Mouse (Mus musculus): ENCODE data around the gene Tmem56. TPM values are rescaled to one million over a fixed set of nuclear protein-coding genes. Genes with fewer than 3 reads are reported as not detected.

The Tmem56 gene
- total RNA-seq, 2 experiments from 2014 or later, result 22.7 to 37.6 TPM

DNA sequence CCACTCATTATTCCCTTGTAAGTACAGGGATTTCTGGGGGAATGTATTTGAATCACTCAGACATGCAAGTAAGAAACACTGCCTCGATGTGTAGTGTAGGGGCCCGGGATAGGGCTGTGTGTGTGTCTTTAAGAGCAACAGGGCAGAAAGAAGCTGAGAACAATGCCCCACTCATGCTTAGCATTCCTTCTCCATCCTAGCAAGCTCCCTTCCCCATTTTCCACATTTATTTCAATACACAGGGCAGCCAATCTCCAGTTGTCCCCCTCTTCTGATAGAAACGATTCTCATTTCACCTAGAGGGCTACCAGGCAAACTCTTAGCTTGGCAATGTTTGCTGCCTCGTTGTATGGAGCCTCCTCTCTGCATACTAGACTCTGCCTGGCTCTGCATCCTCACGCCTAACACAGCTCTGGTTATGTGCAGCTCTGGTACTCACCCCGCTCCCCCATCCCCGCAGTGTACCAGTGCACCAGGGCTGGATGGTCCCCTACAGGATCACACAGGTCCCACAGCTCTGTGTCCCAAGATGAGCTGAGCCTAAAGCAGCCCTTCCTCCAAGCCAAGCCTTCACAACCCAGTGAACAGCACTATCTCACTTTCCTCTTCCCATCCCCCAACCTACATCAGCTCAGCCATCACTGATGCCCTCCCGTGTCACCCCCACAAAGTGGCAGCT, 42.4 kb downstream of the Tmem56 start:
- no peak for DNase-seq

DNA sequence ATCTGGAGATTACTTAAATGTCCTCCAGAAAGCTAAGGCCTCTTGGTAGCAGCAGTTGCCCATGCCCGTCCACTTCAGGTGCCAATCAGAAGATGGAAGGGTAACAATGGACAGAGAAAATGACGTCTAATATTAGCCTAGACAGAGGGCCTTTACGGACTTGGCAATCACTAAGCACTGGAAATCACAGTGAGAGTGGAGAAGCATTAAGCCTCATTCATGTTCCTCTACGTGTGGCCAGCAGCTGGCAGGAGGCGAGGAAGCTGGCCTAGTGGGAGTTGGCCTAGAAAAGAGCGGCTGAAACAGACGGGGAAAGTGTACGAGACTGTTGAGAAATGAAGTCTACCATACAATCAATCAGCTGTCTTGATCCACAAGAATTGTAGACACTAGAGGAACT, 43.8 kb downstream of the Tmem56 start:
- DNase-seq, result peak; percentile 42

DNA sequence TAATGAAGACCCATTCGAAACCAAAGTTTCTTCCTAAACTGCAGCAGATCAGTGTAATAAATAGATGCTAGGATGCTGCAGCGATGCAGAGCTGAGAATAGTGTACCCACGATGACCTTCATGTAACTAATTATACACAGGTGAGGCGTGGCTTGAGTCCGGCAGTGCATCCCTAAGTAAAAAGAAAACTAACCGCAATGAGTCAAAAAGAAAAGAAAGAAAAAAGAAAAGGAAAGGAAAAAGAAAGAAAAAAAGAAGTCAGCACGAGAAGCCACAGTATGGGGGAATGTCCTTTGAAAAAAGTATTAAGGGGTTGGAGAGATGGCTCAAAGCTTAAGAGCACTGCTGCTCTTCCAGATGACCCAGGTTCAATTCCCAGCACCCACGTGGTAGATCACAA, 58.1 kb downstream of the Tmem56 start:
- no peak for DNase-seq

DNA sequence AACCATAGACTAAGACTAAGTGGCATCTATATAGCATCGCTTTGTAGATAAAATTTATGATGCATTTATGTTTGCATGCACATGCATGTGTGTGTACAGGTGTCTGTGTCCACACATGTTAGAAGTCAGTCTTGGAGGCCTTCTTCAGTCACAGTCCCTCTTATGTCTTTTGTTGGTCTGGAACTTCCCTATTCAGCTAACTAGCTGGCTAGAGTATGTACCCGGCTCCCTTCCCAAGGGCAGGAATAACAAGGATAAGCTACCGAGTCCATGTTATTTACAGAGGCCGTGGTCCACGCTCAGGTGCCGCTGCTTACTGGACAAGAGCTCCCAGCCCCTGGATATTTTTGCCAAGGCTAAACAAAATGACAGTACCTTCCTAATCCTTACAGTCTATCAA, 58.7 kb downstream of the Tmem56 start:
- no peak for DNase-seq

DNA sequence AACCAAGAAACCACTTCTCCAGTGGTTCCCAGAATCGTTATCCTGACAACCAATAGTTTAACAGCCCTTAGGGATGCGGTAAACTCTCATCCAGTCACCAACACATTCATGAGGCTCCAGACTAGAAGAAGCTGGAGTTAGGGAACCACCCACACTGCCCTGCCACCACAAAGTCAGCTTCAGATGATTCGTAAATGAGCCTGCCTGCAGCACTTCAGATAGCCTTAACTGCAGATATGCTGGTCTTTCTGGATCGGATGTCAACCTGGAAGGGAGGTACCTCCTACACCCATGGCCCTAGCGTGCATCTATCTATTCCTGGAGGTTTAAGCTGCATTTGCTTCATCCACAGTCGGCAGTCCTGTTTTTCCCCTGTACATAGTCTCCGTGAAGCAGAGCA, 60.9 kb downstream of the Tmem56 start:
- no peak for DNase-seq

DNA sequence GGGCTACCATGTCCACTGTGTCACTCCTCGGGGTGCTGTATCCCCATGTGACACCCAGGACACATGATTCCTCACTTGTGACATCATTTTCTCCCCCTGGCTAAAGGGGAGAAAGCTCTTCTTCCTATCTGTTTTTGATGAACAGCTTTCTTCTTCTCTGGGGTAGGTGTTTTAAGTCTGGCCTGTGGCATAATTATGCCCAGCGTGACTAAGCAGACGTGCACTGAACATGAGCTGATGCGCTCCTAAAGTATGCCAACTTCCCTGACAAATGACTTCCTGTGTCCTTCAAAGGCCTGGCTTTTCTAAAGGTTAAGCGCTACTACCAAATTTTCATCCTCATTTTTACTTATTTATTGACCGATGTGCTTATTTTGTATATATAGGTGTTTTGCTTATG, 65.9 kb downstream of the Tmem56 start:
- DNase-seq, result peak; percentile 39

DNA sequence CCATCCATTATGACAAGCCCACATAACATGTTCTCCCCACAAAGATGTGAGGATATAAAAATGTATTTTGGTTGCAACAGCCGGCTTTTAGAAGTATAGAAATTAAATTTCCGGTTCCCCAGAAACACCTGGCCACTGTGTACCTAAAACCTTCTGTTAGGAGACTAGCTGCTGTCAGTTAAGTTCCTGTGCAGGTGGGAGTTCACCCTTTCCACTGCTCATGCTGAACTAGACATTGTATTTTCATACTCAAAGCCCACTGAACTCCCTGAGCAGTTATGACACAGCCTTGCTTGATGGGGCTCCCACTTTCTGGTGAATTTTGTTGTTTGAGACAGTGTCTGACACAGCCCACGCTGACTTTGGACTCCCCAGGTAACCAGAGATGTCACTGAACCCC, 69.4 kb downstream of the Tmem56 start:
- no peak for DNase-seq

DNA sequence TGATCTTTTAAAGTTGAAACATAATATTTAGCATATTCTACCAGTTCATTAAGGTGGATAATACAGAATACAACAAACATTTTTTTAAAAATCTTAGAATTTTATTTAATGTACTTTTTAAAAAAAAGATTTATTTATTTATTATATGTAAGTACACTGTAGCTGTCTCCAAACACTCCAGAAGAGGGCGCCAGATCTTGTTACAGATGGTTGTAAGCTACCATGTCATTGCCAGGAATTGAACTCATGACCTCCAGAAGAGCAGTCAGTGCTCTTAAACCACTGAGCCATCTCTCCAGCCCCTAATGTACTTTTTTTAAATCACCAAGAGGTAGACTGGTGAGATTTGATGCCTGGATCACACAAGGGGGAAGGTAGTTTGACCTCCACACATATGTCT, 70.7 kb downstream of the Tmem56 start:
- DNase-seq, result no peak

DNA sequence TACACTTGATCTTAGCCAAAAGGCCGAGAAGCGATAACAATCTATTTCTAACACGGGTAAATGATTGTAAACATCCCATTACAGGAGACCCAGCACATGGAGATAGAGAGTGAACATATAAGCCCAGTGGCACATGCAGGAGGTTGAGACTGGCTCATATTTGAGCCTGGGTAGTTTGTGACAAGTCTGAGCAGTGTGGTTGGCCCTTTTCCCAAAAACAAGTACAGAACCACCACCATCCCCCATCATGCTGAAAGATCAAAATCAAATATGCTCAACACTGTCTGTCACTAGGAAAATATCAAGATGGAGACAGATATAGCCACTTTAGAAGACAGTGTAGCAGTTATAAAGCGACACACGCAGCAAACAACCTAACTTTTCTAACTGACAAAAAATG, 73.9 kb downstream of the Tmem56 start:
- DNase-seq, result no peak

DNA sequence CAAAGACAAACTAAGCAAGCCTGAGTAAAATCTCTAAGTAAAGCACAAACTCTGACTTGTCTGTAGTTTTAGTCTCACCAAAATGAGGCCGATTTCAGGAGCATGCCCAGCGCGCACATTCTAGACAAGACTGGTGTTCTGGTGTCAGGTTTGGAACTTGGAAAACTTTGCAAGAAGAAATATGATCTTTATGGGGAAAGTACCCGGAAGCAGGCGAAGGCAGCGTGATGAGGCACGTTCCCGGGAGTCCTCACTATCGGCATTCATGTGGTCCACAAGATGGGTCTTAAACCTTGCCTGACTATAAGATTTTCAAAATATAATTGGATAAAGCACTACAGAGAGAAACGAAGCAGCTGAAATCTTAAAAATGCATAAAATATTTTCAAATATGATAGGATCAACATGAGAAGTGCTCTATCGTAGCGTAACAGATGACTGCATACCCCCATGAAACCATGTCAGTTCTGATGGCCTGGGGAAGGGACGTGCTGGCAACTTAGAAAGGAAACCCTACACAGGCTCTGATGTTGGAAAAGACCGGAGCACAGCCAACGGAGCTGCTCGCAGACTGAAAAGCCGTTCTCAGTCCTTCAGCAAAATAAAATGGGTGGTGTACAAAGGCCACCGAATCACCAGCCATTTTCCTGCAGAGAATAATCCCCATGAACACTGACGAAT, 76.6 kb downstream of the Tmem56 start:
- no peak for DNase-seq

DNA sequence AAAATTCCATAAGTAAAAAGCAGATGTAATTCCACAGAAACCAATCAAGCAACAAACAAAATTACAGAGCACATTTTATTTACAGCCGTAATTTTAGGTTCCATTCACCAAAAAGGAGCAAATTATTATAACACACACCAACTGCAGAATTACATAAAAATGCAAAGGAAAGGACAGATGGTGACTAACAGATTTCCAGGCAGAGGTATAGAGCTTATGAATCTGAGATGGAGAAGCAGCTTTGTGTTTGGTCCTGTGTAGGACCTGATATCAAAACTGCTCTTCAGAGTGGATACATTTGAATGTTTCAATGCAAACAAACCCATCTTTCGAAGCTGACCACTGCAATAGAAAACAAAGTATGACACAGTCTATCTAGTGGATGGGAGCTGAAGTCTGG, 80.3 kb downstream of the Tmem56 start:
- DNase-seq, result no peak

DNA sequence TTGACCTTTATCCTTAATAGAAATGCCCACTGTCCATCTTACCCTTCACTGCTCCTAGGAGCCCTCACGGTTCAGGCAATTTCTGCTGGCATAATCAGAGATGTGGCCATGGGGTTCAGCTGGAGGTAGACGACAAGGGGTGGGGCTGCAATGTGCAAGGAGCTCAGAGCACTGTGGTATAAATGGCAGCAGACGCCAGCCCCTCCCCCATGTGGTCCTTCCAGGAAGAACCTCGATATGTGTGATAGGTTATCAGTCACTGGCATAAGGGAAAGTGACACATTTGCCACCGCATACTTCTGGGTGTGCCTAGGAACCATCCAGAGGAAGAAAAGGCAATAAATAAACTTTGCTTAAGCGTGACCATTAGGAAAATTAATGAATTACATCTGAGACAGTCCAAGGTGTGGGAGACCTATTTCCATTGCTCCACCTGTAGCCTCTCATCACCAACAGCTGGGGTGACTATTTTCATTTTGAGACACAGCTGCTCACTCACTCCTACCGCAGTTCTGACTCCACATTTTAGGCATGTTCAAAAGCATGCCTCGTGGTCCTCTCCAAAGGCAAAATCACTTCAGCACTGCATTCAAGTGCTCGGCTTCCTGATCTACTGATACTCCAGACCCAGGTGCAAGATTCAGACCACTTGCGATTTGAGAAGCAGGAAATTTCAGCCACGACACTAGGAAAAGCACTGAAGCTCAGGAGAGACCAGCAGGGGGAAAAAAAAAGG, 81.7 kb downstream of the Tmem56 start:
- DNase-seq, result no peak

DNA sequence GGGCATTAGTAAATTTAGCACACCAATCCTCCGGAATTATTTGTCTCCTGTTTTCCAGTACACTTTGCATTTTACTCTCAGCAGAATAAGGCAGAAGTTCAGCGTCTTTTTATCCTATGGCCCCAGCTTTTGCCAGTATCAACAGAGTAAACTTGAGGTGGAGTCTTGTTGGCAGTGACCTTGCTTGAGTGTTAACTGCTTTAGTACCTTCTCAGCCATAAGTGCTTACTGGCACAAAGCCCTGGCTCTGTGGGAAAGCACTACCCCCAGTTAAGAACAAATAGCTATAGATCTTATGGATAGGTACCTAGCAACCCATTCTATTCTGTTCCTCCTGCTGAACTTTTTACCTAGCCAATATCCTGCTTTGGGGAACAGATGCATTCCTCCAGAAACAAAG, 93.7 kb downstream of the Tmem56 start:
- DNase-seq, result no peak

DNA sequence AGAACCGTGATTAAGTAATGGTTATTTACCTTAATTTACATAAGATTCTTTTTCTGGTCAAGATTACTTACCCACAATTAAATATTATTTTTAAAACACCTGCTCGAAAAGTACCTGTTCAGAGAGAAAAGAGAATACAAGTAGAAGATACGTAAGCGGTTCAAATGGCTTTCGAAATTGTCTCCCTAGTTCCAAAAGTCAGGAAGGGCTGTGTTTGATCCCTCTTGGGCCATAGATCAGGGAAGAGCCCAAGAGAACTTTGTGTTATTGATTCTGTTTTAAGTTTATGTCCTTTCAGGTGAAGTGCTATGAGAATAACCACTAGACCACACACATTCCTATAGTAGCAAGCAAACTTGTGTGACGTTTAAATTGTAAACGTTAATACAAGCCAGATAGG, 95.4 kb downstream of the Tmem56 start:
- DNase-seq, result no peak

DNA sequence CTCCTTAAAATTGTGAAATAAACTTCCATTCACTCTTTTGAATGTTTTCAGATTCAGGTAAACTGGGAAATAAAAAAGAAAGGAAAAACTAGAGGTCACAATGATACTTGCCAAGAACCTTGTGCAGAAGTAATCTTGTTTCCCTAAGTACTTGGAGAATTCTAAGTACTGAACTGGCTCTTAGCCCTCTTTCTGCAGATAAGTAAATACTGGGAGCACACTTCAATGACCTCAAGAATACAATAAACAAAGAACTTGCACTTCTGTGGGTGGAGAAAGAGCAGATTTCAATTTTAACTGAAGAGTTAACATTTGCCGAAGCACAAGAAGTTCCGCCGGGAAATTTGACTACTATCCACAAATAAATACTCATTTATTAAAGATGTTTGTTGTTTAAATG, 96.0 kb downstream of the Tmem56 start:
- no peak for DNase-seq

DNA sequence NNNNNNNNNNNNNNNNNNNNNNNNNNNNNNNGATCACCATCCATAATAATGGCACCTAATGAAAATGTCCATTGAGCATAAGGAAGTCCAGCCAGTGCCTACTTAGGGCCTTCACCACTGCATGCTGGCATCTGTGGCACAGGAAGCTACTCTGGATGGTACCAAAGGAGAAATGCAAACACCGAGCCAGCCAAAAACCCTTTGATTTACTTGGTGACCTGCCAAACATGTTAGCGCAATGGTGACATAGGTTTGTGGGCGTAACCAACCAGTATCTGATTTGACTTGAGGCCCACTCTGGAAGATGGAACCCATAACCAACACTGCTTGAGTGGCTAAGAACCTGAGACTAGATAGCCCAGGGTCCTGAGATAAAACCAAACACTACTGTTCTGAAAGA, 97.7 kb downstream of the Tmem56 start:
- DNase-seq, result peak; percentile 23

DNA sequence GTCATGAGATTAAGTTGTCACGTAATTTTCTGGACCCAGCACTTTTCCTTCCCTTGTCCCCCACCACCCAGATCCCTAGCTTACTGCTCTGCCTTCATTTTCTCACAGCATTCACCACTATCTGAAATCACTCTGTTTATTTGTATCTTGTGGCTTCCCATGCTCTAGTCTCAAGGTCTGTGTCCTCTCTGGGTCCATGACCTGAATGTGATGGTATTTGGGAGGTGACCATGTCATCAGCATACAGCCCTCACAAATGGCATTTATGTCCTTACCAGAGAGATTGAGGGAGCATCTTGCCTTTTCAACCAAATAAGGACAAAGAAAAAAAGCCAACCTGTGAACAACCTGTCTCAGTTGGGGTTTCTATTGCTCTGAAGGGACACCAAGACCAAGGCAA, 106.9 kb downstream of the Tmem56 start:
- no peak for DNase-seq

DNA sequence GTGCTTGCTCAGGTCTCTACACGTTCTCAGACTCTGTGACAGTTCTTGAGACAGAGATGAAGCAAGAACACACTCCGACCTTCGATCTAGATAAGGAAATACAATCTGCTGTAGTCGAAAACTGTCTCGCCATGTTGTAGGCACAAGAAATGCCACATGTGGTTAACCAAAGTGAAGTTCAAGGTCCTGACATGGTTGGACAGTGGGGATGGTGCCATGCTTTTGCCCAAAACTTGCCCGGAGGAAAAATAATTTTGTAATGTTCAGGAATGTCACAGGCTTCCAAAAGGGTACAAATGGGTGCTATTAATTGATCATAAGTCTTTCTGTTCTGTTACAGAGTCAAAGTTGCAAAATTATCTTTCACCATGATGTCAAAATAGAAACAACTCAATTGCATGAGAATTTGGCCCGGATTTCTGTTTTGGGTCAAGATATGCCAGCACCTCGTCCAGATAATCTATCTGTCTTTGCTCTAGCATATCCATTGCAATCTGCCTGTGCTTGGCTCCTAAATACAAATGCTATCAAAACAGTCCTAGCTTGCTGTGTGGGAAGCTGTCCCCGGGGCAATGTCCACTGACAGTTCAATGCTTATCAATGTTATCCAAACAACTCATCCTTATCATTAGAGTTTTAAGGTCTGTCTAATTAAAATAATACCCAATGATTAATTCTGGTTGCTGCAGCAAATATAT, 108.5 kb downstream of the Tmem56 start:
- DNase-seq, result peak; percentile 26

DNA sequence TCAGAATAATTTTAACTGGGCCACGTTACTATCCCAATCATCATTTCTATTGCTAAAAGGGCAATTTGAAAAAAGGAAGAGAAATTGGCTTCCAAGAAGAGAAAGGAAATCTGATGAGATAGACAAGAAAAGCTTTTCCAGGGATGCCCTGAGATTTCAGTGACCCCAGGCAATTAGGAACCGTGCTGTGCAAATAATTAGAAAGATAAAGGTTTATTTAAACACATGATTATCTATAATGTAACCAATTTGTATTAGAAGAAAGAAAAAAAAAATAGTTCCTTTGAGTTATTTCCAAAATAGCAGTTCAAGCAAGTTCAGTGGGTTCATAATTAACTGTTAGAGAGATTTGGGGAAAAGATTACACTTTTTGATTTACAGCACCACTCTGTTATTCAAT, 110.2 kb downstream of the Tmem56 start:
- no peak for DNase-seq

DNA sequence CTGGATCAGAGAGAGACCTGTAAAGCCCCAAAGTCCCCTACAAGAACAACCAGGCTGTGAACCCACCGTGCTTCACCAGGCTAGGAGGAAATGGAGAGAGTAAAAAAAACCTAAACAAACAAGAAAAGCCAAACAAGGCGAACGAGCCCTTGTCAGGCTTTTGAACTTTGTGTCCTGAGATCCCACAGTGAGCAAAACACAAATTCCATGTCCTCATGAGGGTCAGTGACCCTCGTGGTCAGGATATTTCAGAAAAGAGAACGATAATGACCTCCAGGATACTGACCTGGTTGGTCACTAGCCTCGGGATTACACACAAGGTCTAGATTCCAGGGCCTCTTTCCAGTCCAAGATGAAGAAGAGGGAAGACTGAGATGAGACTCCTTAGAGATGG, 111.0 kb downstream of the Tmem56 start:
- DNase-seq, result no peak

DNA sequence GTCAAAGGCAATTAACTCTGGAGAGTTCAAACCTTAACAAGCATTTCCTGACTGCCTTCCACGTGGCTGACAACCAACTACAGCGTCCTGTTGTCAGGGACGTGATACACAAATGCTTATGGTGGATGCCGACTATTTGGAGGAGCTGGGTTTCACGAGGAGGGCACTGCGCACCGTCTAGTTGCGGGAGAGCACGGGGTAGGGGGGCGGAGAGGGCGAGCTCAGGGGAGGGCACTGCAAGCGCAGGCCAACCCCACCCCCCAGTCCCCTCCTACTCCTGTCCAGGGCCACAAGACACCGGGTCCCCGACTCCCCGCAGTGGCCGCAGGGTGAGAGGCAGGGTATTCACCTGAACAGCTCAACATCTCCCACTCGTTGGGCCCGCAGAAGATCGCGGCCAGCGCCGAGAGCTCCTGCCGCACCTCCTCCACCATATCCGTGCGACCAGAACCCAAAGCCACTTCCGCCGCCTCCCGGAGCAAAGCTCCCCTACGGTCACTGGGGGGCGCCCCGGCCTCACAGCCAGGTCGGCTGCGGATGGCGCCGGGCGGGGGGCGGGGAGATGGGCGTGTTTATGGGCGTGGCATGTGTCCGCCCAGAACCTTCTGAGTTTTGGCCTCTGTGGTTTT, 111.5 kb downstream of the Tmem56 start, which contains the start of gene Rwdd3:
Rwdd3 (minus strand) TSS at position 453 of the 629 bp plus-strand sequence.
- DNase-seq, result peak; percentile 95

DNA sequence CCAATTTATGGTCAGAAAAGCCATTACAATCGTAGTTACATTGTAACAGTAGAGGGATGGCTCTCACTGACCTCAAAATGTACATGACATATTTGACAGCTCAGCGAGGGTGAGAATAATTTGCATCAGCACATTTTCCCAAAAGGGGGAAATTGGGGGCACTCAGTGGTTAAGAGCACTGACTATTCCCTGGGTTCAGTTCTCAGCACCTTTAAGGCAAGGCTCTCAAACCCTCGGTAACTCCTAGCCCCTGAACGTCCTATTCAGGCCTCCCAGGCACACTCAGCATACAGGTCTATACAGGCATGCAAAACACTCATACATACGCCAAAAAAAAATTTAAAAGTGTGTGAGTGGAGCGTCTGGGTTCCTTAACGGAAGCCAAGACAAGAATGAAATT, 112.3 kb downstream of the Tmem56 start:
- DNase-seq, result no peak
